Mouse (Mus musculus): ENCODE results near the gene AC170998.1.

DNA sequence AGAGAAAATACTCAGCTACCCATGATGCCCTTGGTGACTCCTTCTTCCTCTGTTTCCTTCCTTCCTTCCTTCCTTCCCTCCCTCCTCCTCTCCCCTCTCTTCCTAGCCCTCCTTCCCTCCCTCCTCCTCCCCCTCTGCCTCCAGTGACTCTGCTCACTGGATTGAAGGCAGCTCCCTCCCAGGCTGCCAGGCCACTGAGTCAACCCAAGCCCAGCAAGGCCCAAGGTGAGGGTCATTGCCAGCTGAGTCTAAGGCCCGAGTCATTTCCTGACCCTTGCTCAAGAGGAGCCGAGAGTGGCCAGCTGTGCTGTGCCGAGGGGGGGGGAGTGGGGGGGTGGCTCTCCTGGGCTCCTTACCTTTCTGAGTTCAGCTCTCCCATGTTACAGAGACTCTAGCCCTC, 40.3 kb downstream of the AC170998.1 start:
- TF ChIP-seq CTCF (IDR thresholded peaks at IDR 0.05) (no peak), EP300 (IDR thresholded peaks at IDR 0.05) (no peak)

Measured in lung, postnatal 0 days (tissue).